Mouse (Mus musculus): ENCODE results near the gene Gm20388. TPM values are rescaled to one million over a fixed set of nuclear protein-coding genes. Genes with fewer than 3 reads are reported as not detected.

Gene Gm20388
- polyA plus RNA-seq, 1 experiment from 2014 or later = not detected

- Histone ChIP-seq H3K9ac (no peak overlapping the region), H3K4me3 (no peak overlapping the region), H3K9me3 (no peaks in the 10 kb centered on the region), H3K27ac (no peak overlapping the region), H3K4me2 (replicated peaks) (no peak overlapping the region), H3K27me3 (no peaks in the 10 kb centered on the region), H3K4me1 (peaks cover 7% of the 10 kb centered on the region; the same call in 1 of the 2 replicates), H3K36me3 (no peaks in the 10 kb centered on the region)
- WGBS = 29% methylated on average over 4 of the region's 4 CpGs
- peak; percentile 36; the same call in 1 of the 2 replicates for ATAC-seq (ENCODE audit: insufficient number of reproducible peaks, insufficient read depth, low FRiP score, low TSS enrichment)
Observed at GRCm38 (mm10) chr8:120071684-120072083, 161.0 kb downstream of the Gm20388 start.

- Histone ChIP-seq H3K27ac (no peak overlapping the region), H3K36me3 (no peaks in the 10 kb centered on the region), H3K9ac (no peak overlapping the region), H3K4me3 (no peak overlapping the region), H3K4me2 (replicated peaks) (no peak overlapping the region), H3K9me3 (no peaks in the 10 kb centered on the region), H3K4me1 (peaks cover 7% of the 10 kb centered on the region; the same call in 1 of the 2 replicates), H3K27me3 (no peaks in the 10 kb centered on the region)
- ATAC-seq (ENCODE audit: insufficient number of reproducible peaks, insufficient read depth, low FRiP score, low TSS enrichment) = no peak
- WGBS = 62% methylated on average over 9 of the region's 9 CpGs
Observed at GRCm38 (mm10) chr8:120072259-120072658, 161.6 kb downstream of the Gm20388 start.

- Histone ChIP-seq H3K9ac (no peak overlapping the region), H3K27me3 (no peaks in the 10 kb centered on the region), H3K4me3 (no peak overlapping the region), H3K4me1 (peaks cover 7% of the 10 kb centered on the region; the same call in 1 of the 2 replicates), H3K4me2 (replicated peaks) (no peak overlapping the region), H3K27ac (no peak overlapping the region), H3K36me3 (no peaks in the 10 kb centered on the region), H3K9me3 (no peaks in the 10 kb centered on the region)
- ATAC-seq (ENCODE audit: insufficient number of reproducible peaks, insufficient read depth, low FRiP score, low TSS enrichment) = no peak
- 67% methylated on average over 8 of the region's 8 CpGs for WGBS
Observed at GRCm38 (mm10) chr8:120072827-120073226, 162.2 kb downstream of the Gm20388 start.

- no peaks in the 10 kb centered on the region for H3K27me3 ChIP-seq
- no peak overlapping the region for H3K4me2 ChIP-seq (replicated peaks)
- no peak overlapping the region for H3K27ac ChIP-seq
- H3K36me3 ChIP-seq = no peaks in the 10 kb centered on the region
- 75% methylated on average over 6 of the region's 6 CpGs for WGBS
- no peak overlapping the region for H3K4me3 ChIP-seq
- H3K9ac ChIP-seq = no peak overlapping the region
- H3K4me1 ChIP-seq = no peaks in the 10 kb centered on the region
- no peaks in the 10 kb centered on the region for H3K9me3 ChIP-seq
- ATAC-seq (ENCODE audit: insufficient number of reproducible peaks, insufficient read depth, low FRiP score, low TSS enrichment) = no peak
Observed at GRCm38 (mm10) chr8:120074516-120074915, 163.9 kb downstream of the Gm20388 start.

- no peak overlapping the region for H3K27ac ChIP-seq
- 32% methylated on average over 6 of the region's 6 CpGs for WGBS
- no peak overlapping the region for H3K4me2 ChIP-seq (replicated peaks)
- H3K4me1 ChIP-seq = no peaks in the 10 kb centered on the region
- no peaks in the 10 kb centered on the region for H3K9me3 ChIP-seq
- no peaks in the 10 kb centered on the region for H3K36me3 ChIP-seq
- 0 out of 2 replicates have a peak overlapping the region, but pooled peaks have one; percentile 4 for H3K9ac ChIP-seq
- ATAC-seq (ENCODE audit: insufficient number of reproducible peaks, insufficient read depth, low FRiP score, low TSS enrichment) = no peak
- H3K4me3 ChIP-seq = no peak overlapping the region
- no peaks in the 10 kb centered on the region for H3K27me3 ChIP-seq
Observed at GRCm38 (mm10) chr8:120075347-120075746, 164.7 kb downstream of the Gm20388 start.

GRCm38 (mm10) chr8:120078080-120078479 is 167.4 kb downstream of the Gm20388 start:
- no peak for ATAC-seq (ENCODE audit: insufficient number of reproducible peaks, insufficient read depth, low FRiP score, low TSS enrichment)
- no peak overlapping the region for H3K9ac ChIP-seq
- H3K27ac ChIP-seq = no peak overlapping the region
- no peaks in the 10 kb centered on the region for H3K4me1 ChIP-seq
- WGBS = 15% methylated on average over 10 of the region's 10 CpGs
- H3K4me3 ChIP-seq = no peak overlapping the region
- H3K9me3 ChIP-seq = no peaks in the 10 kb centered on the region
- H3K27me3 ChIP-seq = no peaks in the 10 kb centered on the region
- peaks cover 21% of the 10 kb centered on the region for H3K36me3 ChIP-seq
- H3K4me2 ChIP-seq (replicated peaks) = no peak overlapping the region

GRCm38 (mm10) chr8:120079361-120079760 is 168.7 kb downstream of the Gm20388 start:
- no peaks in the 10 kb centered on the region for H3K4me1 ChIP-seq
- no peaks in the 10 kb centered on the region for H3K9me3 ChIP-seq
- H3K4me2 ChIP-seq (replicated peaks) = no peak overlapping the region
- no peak overlapping the region for H3K9ac ChIP-seq
- no peak overlapping the region for H3K27ac ChIP-seq
- WGBS = 59% methylated on average over 5 of the region's 5 CpGs
- no peak overlapping the region for H3K4me3 ChIP-seq
- ATAC-seq (ENCODE audit: insufficient number of reproducible peaks, insufficient read depth, low FRiP score, low TSS enrichment) = no peak
- no peaks in the 10 kb centered on the region for H3K27me3 ChIP-seq
- peaks cover 29% of the 10 kb centered on the region for H3K36me3 ChIP-seq

GRCm38 (mm10) chr8:120083261-120083660 is 172.6 kb downstream of the Gm20388 start:
- ATAC-seq (ENCODE audit: insufficient number of reproducible peaks, insufficient read depth, low FRiP score, low TSS enrichment) = no peak
- no peaks in the 10 kb centered on the region for H3K4me1 ChIP-seq
- H3K4me2 ChIP-seq (replicated peaks) = no peak overlapping the region
- no peaks in the 10 kb centered on the region for H3K9me3 ChIP-seq
- 93% methylated on average over 8 of the region's 8 CpGs for WGBS
- no peak overlapping the region for H3K27ac ChIP-seq
- peaks cover 65% of the 10 kb centered on the region for H3K36me3 ChIP-seq
- H3K4me3 ChIP-seq = no peak overlapping the region
- no peak overlapping the region for H3K9ac ChIP-seq
- no peaks in the 10 kb centered on the region for H3K27me3 ChIP-seq

GRCm38 (mm10) chr8:120084783-120085182 is 174.1 kb downstream of the Gm20388 start:
- Histone ChIP-seq H3K27ac (no peak overlapping the region), H3K4me2 (replicated peaks) (no peak overlapping the region), H3K36me3 (peaks cover 71% of the 10 kb centered on the region), H3K27me3 (no peaks in the 10 kb centered on the region), H3K9me3 (no peaks in the 10 kb centered on the region), H3K4me3 (no peak overlapping the region), H3K9ac (no peak overlapping the region), H3K4me1 (no peaks in the 10 kb centered on the region)
- WGBS = 89% methylated on average over 8 of the region's 8 CpGs
- ATAC-seq (ENCODE audit: insufficient number of reproducible peaks, insufficient read depth, low FRiP score, low TSS enrichment) = no peak

- no peak overlapping the region for H3K9ac ChIP-seq
- no peak overlapping the region for H3K4me3 ChIP-seq
- no peak overlapping the region for H3K4me2 ChIP-seq (replicated peaks)
- H3K4me1 ChIP-seq = no peaks in the 10 kb centered on the region
- H3K27me3 ChIP-seq = no peaks in the 10 kb centered on the region
- H3K27ac ChIP-seq = no peak overlapping the region
- no peak for ATAC-seq (ENCODE audit: insufficient number of reproducible peaks, insufficient read depth, low FRiP score, low TSS enrichment)
- H3K36me3 ChIP-seq = peaks cover 78% of the 10 kb centered on the region
- WGBS = 87% methylated on average over 7 of the region's 7 CpGs
- no peaks in the 10 kb centered on the region for H3K9me3 ChIP-seq
Observed at GRCm38 (mm10) chr8:120089511-120089910, 178.9 kb downstream of the Gm20388 start.

GRCm38 (mm10) chr8:120091032-120091431 is 180.4 kb downstream of the Gm20388 start:
- no peaks in the 10 kb centered on the region for H3K4me1 ChIP-seq
- H3K27me3 ChIP-seq = no peaks in the 10 kb centered on the region
- no peak overlapping the region for H3K9ac ChIP-seq
- H3K36me3 ChIP-seq = peaks cover 63% of the 10 kb centered on the region
- H3K27ac ChIP-seq = no peak overlapping the region
- no peak overlapping the region for H3K4me2 ChIP-seq (replicated peaks)
- ATAC-seq (ENCODE audit: insufficient number of reproducible peaks, insufficient read depth, low FRiP score, low TSS enrichment) = no peak
- H3K4me3 ChIP-seq = no peak overlapping the region
- 90% methylated on average over 3 of the region's 3 CpGs for WGBS
- no peaks in the 10 kb centered on the region for H3K9me3 ChIP-seq

- H3K4me3 ChIP-seq = no peak overlapping the region
- no peaks in the 10 kb centered on the region for H3K27me3 ChIP-seq
- H3K27ac ChIP-seq = no peak overlapping the region
- no peak overlapping the region for H3K9ac ChIP-seq
- ATAC-seq (ENCODE audit: insufficient number of reproducible peaks, insufficient read depth, low FRiP score, low TSS enrichment) = no peak
- H3K9me3 ChIP-seq = no peaks in the 10 kb centered on the region
- WGBS = 88% methylated on average over 3 of the region's 3 CpGs
- no peak overlapping the region for H3K4me2 ChIP-seq (replicated peaks)
- peaks cover 44% of the 10 kb centered on the region for H3K36me3 ChIP-seq
- no peaks in the 10 kb centered on the region for H3K4me1 ChIP-seq
Observed at GRCm38 (mm10) chr8:120093103-120093502, 182.5 kb downstream of the Gm20388 start.

GRCm38 (mm10) chr8:120094801-120095200 is 184.2 kb downstream of the Gm20388 start:
- 88% methylated on average over 10 of the region's 10 CpGs for WGBS

More at GRCm38 (mm10) chr8:120094801-120095200, 184.2 kb downstream of the Gm20388 start:
- no peak overlapping the region for H3K4me2 ChIP-seq (replicated peaks)
- H3K27ac ChIP-seq = no peak overlapping the region
- no peak overlapping the region for H3K4me3 ChIP-seq
- ATAC-seq (ENCODE audit: insufficient number of reproducible peaks, insufficient read depth, low FRiP score, low TSS enrichment) = no peak
- H3K27me3 ChIP-seq = no peaks in the 10 kb centered on the region
- peaks cover 2% of the 10 kb centered on the region; the same call in 1 of the 2 replicates for H3K4me1 ChIP-seq
- H3K9me3 ChIP-seq = no peaks in the 10 kb centered on the region
- H3K36me3 ChIP-seq = peaks cover 37% of the 10 kb centered on the region
- no peak overlapping the region for H3K9ac ChIP-seq
